Mouse (Mus musculus): Measurements from ENCODE around the gene Fmo6.

Fmo6 gene

DNA sequence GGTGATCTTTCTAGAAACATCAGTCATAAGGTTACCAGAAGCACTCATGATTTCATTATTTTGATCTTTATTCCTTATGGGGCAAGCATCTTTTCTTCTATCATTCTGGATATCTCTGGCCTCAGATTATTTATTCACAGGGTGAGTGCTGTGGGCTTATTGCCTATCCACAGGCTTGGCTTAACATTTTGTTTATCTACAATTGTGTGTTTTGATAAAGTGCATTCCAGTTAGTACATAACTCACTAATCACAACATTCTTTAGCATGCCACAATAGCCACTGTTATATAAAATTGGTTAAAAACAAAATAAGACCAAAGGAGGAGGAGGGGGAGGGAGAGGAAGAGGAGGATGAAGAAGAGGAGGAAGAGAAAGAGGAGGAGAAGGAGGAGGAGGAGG lies 25.2 kb downstream of the Fmo6 start:
- no peak for DNase-seq

DNA sequence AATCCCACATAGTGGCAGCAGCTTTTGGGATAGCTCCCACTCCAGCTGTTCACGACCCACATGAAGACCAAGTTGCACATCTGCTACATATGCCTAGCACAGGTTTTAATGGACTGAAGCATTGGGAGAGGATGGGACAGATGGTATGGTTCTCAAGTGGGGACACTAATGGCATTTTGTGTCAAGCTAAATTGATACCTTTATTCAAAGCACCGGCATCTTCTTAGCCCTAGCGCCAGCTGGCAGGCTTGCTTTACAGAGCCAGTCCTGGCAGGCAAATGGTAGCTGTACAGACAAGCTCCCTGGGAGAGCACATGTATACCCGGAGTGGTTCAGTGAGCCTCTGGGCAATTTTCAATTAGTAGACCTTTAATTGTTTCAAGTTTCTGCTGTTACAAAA lies 35.4 kb downstream of the Fmo6 start:
- DNase-seq = no peak

- DNase-seq = no peak
These were observed 39.2 kb downstream of the Fmo6 start, which contains the start of gene Fmo2 for GRCm38 (mm10) chr1:162897838-162898811. TSS of gene Fmo2 (minus strand) at chr1:162898726.

DNA sequence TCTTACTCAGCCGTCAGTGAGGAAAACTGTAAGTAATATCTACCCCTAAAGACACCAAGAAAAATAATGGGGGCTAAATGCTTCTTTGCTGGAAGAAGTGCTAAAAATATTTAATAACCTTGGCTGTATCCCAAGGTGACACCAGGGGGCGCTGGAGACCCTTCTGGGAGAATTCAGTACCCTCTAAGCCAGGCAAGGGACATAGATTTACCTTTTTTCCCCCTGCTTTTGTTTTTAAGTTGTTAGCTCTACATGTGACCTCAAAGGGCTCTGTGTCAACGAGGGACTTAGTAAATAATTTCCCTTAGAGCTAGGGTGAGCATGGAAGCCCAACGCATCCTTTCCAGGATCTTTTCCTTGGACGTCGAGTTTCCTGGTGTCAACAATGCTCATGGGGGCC lies 41.4 kb downstream of the Fmo6 start:
- peak; percentile 13 to 62 for DNase-seq

DNA sequence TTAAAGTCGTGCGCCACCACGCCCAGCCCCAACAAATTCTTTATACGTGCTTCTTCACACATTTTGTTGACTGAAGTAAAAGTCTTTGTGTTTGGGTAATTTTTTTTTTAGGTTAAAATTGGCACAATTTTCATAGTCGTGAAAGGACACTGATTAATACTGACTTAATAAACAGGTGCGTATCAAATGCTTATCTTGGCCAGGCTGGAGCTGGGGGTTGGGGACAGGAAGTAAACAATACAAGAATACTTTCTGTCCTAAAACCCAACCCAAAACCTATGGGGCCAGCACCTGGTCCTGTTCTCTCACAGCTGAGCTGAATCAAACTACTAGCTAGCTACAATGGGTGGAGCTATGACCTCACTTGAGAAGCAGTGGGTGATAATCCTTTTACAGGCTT lies 44.3 kb downstream of the Fmo6 start:
- no peak for DNase-seq

DNA sequence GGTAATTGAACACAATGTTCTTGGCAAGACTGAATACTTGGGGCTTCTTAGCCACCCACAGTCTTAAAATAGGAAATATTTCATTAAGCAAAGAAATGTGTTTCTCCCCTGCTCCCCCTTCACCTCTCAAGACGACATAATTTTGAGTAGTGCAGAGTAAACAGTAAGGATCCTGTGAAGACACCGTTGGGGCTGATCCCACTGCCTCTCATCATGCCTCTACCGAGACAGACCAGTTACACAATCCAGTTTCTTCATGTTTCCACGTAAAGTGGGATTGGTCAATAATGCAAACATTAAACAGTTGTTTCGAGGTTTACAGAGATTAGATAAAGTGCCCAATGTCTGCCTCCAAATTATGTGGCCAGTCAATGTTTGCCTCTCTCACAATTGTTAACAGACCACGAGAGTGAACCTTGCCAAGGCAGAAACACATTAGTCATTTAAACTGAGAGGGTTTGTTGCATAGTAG lies 45.3 kb downstream of the Fmo6 start:
- no peak for DNase-seq

- no peak for DNase-seq
These were observed 48.7 kb downstream of the Fmo6 start for GRCm38 (mm10) chr1:162888646-162889045.

- no peak for DNase-seq
These were observed 49.7 kb downstream of the Fmo6 start for GRCm38 (mm10) chr1:162887644-162888043.

- no peak for DNase-seq
These were observed 51.0 kb downstream of the Fmo6 start for GRCm38 (mm10) chr1:162886138-162886816.

GRCm38 (mm10) chr1:162882681-162883080 lies 54.6 kb downstream of the Fmo6 start:
- DNase-seq = no peak

DNA sequence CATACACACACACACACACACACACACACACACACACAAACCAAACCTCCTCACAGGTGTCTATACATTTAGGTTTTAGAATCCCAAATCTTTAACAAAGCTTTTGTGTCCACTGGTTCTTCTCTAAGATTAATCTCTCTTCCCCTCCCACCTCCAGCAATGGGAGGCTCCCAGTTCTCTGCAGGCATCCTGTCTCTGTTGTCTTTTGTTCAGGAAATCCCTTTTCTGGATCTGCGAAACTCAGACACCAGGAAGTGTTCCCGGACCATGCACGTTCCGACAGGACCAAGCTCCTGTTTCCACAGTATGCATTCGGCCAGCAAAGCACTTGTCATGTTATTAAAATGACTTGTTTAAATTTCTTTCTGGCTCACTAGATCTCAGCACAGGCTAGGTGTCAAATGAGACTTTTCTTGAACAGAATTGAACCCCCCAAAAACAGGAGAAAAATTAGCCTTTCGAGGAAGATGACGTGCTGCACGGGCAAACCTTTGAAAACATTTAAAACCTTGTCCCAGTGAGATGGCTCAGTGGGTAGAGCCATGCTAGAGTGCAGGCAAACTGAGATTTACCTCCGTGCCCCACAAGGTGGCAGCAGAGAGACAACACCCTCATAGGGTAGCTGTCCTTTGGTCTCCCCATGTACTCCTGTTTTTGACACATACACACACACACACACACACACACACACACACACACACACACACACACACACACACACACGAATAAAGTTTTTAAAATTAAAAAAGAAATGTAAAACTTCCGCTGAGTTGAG lies 57.5 kb downstream of the Fmo6 start:
- peak; percentile 21 to 63 for DNase-seq

DNA sequence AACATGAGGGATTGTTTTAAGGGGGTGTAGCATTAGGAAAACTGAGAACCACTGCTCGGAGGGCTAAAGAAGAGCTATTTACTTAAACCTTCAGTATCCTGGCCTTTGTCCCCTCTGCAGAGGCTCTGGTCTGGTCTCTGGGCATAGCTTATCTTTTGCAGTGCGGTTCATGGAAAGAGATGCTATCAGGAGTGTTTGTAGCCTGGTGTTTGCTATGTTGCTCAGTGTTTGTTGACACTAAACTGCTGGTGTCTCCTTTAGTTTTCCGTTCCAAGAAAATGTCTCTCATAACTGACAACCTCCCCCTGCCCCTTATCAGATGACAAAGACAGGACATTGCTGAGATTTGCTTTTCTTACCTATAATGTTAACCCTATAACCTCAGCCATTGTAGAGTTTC lies 62.2 kb downstream of the Fmo6 start:
- DNase-seq = no peak

DNA sequence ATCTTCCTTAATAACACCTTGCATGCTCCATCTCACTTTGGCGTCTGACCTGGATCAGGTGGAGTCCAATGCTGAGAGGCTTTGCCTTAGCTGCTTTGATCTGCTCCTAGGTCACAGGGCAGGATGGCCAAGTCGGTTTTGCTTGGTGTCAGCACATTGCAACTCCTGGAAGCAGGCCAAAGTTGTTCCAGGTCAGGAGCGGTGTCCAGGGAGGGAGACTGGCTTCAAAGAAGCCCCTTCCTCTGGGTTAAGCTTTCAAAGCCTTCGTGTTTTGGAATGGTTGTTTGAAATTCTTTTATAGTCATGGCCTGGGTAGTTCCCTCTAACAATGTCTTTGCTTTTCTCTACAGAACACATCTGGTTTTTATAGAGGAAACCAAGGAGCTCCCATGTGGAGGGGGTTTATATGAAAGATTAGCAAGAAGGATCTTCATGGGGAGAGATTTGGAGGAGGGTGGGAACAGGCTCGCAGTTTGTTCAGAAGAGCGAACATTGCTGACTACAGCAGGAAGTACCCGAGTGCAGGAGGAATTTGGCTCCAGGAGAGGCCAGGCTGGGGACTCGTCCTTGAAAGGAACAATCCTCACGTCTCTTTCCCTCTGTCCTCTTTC lies 65.5 kb downstream of the Fmo6 start:
- DNase-seq = no peak

DNA sequence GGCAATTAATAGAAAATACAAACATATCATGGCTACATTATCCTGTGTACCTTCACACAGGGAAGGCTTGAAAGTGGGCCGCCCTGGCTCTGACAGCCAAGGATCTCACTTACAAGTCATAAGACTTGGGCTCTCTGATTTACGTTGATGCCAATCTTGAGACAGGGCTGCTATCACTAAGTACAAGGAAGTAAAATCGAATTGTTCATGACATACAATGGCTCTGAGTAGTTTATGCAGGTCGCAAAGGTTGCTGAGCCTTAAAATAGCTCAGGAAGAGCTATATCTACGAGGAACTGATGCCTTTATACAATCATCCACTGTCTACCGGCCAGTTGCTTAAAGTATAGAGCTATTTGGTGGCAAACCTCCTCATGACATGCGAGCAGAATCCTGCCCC lies 66.3 kb downstream of the Fmo6 start:
- no peak for DNase-seq

DNA sequence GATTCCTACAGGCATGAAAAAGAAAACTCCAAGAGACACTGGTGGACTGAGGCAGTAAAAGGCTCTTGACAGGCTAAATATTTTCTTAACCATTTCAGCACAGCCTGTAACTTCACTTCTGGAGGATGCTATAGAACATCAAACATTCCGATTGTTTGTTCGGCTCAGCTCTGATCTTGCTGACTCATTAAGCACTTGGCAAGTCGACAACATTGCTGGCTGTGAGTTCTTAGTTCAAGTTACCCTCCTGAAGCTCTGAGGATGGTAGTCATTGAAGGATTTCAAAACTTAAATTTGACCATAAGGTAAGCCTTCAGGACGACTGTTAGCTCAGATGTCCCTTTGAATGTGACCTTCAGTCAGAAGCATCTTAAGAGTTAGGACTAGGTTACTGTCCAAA lies 69.9 kb downstream of the Fmo6 start:
- no peak for DNase-seq
